Mouse (Mus musculus) frontal cortex, postnatal 36 days (tissue): ENCODE data around the gene Gpr25.

ENCODE experiments used
- DNase-seq, 2 experiments: peaks; one replicate each; pipeline ENCODE4 v3.0.0; 2022; ENCODE audit warnings: low spot score in 2 of 2

The Gpr25 gene

GRCm38 (mm10) chr1:136260635-136261238, at the start of gene Gpr25:
TSS of gene Gpr25 (minus strand) at chr1:136260873.
- no peak for DNase-seq

GRCm38 (mm10) chr1:136309193-136309592, 48.5 kb upstream of the Gpr25 start:
- DNase-seq, result no peak

- DNase-seq, result peak in 1 of 2 experiments; percentile 40
Measured at GRCm38 (mm10) chr1:136306424-136306823, 45.8 kb upstream of the Gpr25 start.

- no peak for DNase-seq
Measured at GRCm38 (mm10) chr1:136293961-136294360, 33.3 kb upstream of the Gpr25 start.

- DNase-seq, result no peak
Measured at GRCm38 (mm10) chr1:136289803-136290202, 29.1 kb upstream of the Gpr25 start.

GRCm38 (mm10) chr1:136277366-136277765, 16.7 kb upstream of the Gpr25 start:
- DNase-seq, result no peak

- DNase-seq, result no peak
Measured at GRCm38 (mm10) chr1:136268224-136268623, 7.6 kb upstream of the Gpr25 start.

GRCm38 (mm10) chr1:136266127-136266526, 5.5 kb upstream of the Gpr25 start:
- no peak for DNase-seq

- DNase-seq, result no peak
Measured at GRCm38 (mm10) chr1:136263355-136263754, 2.7 kb upstream of the Gpr25 start.

GRCm38 (mm10) chr1:136259893-136260634, 609 bp downstream of the Gpr25 start:
- DNase-seq, result peak; percentile 60 to 76

GRCm38 (mm10) chr1:136259543-136259892, 1.2 kb downstream of the Gpr25 start:
- DNase-seq, result no peak

- DNase-seq, result no peak
Measured at GRCm38 (mm10) chr1:136258495-136258894, 2.2 kb downstream of the Gpr25 start.

GRCm38 (mm10) chr1:136255657-136256056, 5.0 kb downstream of the Gpr25 start:
- DNase-seq, result no peak

- no peak for DNase-seq
Measured at GRCm38 (mm10) chr1:136255174-136255573, 5.5 kb downstream of the Gpr25 start.

- DNase-seq, result no peak
Measured at GRCm38 (mm10) chr1:136254503-136255065, 6.1 kb downstream of the Gpr25 start.

- no peak for DNase-seq
Measured at GRCm38 (mm10) chr1:136253472-136253871, 7.2 kb downstream of the Gpr25 start.

GRCm38 (mm10) chr1:136249662-136250061, 11.0 kb downstream of the Gpr25 start:
- no peak for DNase-seq

- no peak for DNase-seq
Measured at GRCm38 (mm10) chr1:136247393-136247792, 13.3 kb downstream of the Gpr25 start.

- no peak for DNase-seq
Measured at GRCm38 (mm10) chr1:136244469-136244868, 16.2 kb downstream of the Gpr25 start.

- no peak for DNase-seq
Measured at GRCm38 (mm10) chr1:136241801-136242200, 18.9 kb downstream of the Gpr25 start.

GRCm38 (mm10) chr1:136238495-136238894, 22.2 kb downstream of the Gpr25 start:
- no peak for DNase-seq

GRCm38 (mm10) chr1:136234595-136235092, 26.0 kb downstream of the Gpr25 start:
- no peak for DNase-seq
